Mouse (Mus musculus): ENCODE results near the gene Was.

DNA sequence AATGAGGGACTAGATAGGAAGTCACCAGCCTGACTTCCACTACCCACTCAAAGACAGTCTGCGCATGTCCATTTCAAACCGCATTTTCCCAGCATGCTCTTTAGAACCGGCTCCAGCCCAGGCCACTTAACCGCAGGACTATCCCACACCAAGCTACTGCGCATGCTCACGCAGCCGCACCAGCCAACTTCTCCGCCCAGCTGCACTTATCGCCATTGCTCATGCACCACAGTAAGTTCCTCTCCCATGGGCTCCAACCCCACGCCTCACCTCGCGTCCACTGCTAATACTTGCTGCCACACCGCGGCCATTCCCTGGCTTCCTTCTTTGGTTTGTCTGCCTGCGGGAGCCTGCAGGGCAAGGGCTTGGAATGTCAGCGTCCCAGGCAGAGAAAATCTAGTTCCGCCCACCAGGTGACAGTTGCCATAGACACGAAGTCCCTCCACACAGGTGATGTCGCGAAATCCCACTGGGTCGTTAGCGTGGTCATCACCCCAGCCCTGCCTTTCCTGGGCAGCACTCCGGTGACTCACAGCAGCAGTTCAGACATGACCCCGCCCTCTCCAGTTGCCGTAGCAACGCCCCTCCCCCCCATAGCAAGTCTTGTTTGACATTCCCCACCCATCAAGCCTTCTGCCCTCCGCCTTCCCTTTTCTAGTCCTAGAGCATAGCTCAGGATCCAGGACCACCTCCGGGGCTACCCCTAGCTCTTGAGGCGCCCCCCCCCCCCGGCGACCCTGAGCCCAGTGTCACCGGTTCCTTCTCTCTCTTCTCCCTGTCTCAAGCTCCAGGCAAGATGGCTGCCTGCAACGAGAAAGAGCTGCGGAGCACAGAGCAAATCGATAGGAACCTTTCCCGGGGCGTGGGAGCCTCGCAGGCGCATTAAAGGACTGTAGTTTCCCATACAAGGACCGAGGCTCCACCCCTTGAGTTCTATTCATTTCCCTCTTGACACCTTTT, 42.0 kb upstream of the Was start, which contains the start of gene Wdr13:
- TF ChIP-seq GATA1 (IDR thresholded peaks at IDR 0.05; ENCODE audit: borderline replicate concordance, low read length) (peak; percentile 61; the same call in 1 of the 3 replicates), FLI1 (IDR thresholded peaks at IDR 0.05; ENCODE audit: low read length) (no peak)
